Mouse (Mus musculus) ES-E14 (cell line): Measurements from ENCODE around the gene Zfp423.

Experiments used
- CHD2 ChIP-seq: IDR thresholded peaks from 2 replicates; pipeline ENCODE4 v1.6.1; 2014; ENCODE audit warnings: mild to moderate bottlenecking, low read depth, low read length, inconsistent platforms
- HCFC1 ChIP-seq: IDR thresholded peaks from 2 replicates; pipeline ENCODE4 v1.6.1; 2012; ENCODE audit warnings: low read length, inconsistent platforms, borderline replicate concordance; ENCODE audit not compliant: insufficient read depth
- MAFK ChIP-seq: IDR thresholded peaks from 2 replicates; pipeline ENCODE4 v1.6.1; 2014; ENCODE audit warnings: mild to moderate bottlenecking, low read depth, low read length, inconsistent platforms; ENCODE audit not compliant: insufficient read depth
- ZC3H11A ChIP-seq: IDR thresholded peaks from 2 replicates; pipeline ENCODE4 v1.6.1; 2012; ENCODE audit warnings: low read depth, mild to moderate bottlenecking, inconsistent platforms, low read length, borderline replicate concordance
- ZNF384 ChIP-seq: IDR thresholded peaks from 2 replicates; pipeline ENCODE4 v1.6.1; 2012; ENCODE audit warnings: low read depth, low read length, inconsistent platforms

DNA sequence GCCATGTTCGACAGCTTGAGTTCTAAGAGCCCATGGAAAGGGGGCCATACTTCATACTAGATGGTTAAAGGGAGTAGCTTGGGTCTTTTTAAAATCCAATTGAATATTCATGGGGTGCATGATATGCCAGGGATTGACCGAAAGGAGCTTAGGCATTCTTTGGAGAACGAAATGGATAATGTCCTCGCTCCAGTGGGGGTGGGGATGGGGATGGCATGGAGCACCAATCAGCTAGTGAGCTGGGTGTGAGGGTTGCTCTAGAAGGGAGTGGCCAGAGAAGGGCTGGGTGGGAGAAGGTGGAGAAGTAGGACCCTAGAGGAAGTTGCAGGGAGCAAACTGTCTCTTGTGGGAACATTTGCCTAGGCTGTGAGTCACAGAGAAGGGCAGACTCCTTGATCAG is 271.0 kb downstream of the Zfp423 start:
- no peak for TF ChIP-seq ZC3H11A
- no peak for TF ChIP-seq MAFK
- no peak for TF ChIP-seq ZNF384
- TF ChIP-seq HCFC1: no peak
- no peak for TF ChIP-seq CHD2
